10 mouse cellular contexts compared by ENCODE assay signal in genomic region chr11:102399107-102399506, GRCm38 (mm10). TPM values are rescaled to one million over a fixed set of nuclear protein-coding genes. Genes with fewer than 3 reads are reported as not detected.
DNase-seq lines count a peak whose midpoint lies in the region; ATAC-seq and TF ChIP-seq lines count a peak whose summit lies in the region.
"Had no signal": no experiment of that assay in that cellular context is flagged by ENCODE, and none has a peak within 500 bp of the region (broad histone marks: within the 10 kb centered on the region; RNA-seq: fewer than 3 reads in every experiment).

No protein-coding gene starts in this region.

- 16% methylated on average over 15 of the region's 15 CpGs for WGBS in forebrain, embryonic 10.5 days
- WGBS in forebrain, embryonic 16.5 days, result 24% methylated on average over 15 of the region's 15 CpGs
- 13% methylated on average over 15 of the region's 15 CpGs for WGBS in kidney, postnatal 0 days
- WGBS in embryonic facial prominence, embryonic 12.5 days, result 16% methylated on average over 15 of the region's 15 CpGs
- WGBS in limb, embryonic 12.5 days, result 11% methylated on average over 15 of the region's 15 CpGs

- TF ChIP-seq CTCF in kidney, postnatal 0 days (IDR thresholded peaks at IDR 0.05; ENCODE audit: low read depth), result no peak

- no peak overlapping the region for H3K9ac ChIP-seq in forebrain, embryonic 16.5 days (replicated peaks; ENCODE audit: low read depth, low read length)
- 0 out of 2 replicates have a peak overlapping the region, but pooled peaks have one; percentile 27 for H3K9ac ChIP-seq in kidney, postnatal 0 days (ENCODE audit: low read depth, low read length)
- H3K9ac ChIP-seq in embryonic facial prominence, embryonic 12.5 days, result no peak overlapping the region
- no peak overlapping the region for H3K9ac ChIP-seq in limb, embryonic 12.5 days (replicated peaks)
- H3K9ac ChIP-seq: midbrain, embryonic 15.5 days had no signal

- H3K4me2 ChIP-seq in forebrain, embryonic 16.5 days (ENCODE audit: low read length), result no peak overlapping the region
- peak overlapping the region; percentile 54 for H3K4me2 ChIP-seq in kidney, postnatal 0 days (ENCODE audit: low read length)
- H3K4me2 ChIP-seq in embryonic facial prominence, embryonic 12.5 days (replicated peaks), result peak overlapping the region; percentile 58
- H3K4me2 ChIP-seq in limb, embryonic 12.5 days, result peak overlapping the region; percentile 59
- H3K4me2 ChIP-seq: midbrain, embryonic 15.5 days had no signal

- H3K4me1 ChIP-seq in forebrain, embryonic 10.5 days, result peaks cover 54% of the 10 kb centered on the region
- peaks cover 42% of the 10 kb centered on the region for H3K4me1 ChIP-seq in forebrain, embryonic 16.5 days (replicated peaks; ENCODE audit: control insufficient read depth, insufficient read depth, low read length)
- peaks cover 10% of the 10 kb centered on the region for H3K4me1 ChIP-seq in kidney, postnatal 0 days (replicated peaks; ENCODE audit: insufficient read depth, low read length)
- peaks cover 28% of the 10 kb centered on the region; the same call in 1 of the 2 replicates for H3K4me1 ChIP-seq in embryonic facial prominence, embryonic 12.5 days
- peaks cover 21% of the 10 kb centered on the region for H3K4me1 ChIP-seq in limb, embryonic 12.5 days (replicated peaks)

- peaks cover 85% of the 10 kb centered on the region for H3K27me3 ChIP-seq in forebrain, embryonic 10.5 days (ENCODE audit: poor library complexity, severe bottlenecking)
- H3K27me3 ChIP-seq in forebrain, embryonic 16.5 days (replicated peaks; ENCODE audit: control insufficient read depth, insufficient read depth, low read length), result no peaks in the 10 kb centered on the region; the same call in 1 of the 2 replicates
- H3K27me3 ChIP-seq in kidney, postnatal 0 days (ENCODE audit: insufficient read depth, low read length), result peaks cover 11% of the 10 kb centered on the region; the same call in 1 of the 2 replicates
- peaks cover 73% of the 10 kb centered on the region for H3K27me3 ChIP-seq in embryonic facial prominence, embryonic 12.5 days
- peaks cover 84% of the 10 kb centered on the region for H3K27me3 ChIP-seq in limb, embryonic 12.5 days
- H3K27me3 ChIP-seq: midbrain, embryonic 15.5 days had no signal

- no peaks in the 10 kb centered on the region for H3K9me3 ChIP-seq in forebrain, embryonic 10.5 days
- H3K9me3 ChIP-seq in forebrain, embryonic 16.5 days (ENCODE audit: control insufficient read depth, low read length), result no peaks in the 10 kb centered on the region
- no peaks in the 10 kb centered on the region for H3K9me3 ChIP-seq in kidney, postnatal 0 days (replicated peaks; ENCODE audit: low read length)
- H3K9me3 ChIP-seq in embryonic facial prominence, embryonic 12.5 days, result no peaks in the 10 kb centered on the region
- no peaks in the 10 kb centered on the region for H3K9me3 ChIP-seq in limb, embryonic 12.5 days
- H3K9me3 ChIP-seq: midbrain, embryonic 15.5 days had no signal

- DNase-seq in forebrain, embryonic 10.5 days (ENCODE audit: extremely low spot score, low spot score), result no peak
- peak; percentile 15 for DNase-seq in kidney, postnatal 0 days (ENCODE audit: low spot score)
- no peak for DNase-seq in kidney, adult 18-20 months
- DNase-seq in ovary, postnatal 36 days (ENCODE audit: low spot score), result no peak
- no peak for DNase-seq in adrenal gland, postnatal 25 days
- DNase-seq: thymus, postnatal 14 days had no signal

- no peak for ATAC-seq in forebrain, embryonic 16.5 days
- no peak for ATAC-seq in kidney, postnatal 0 days (replicated peaks; ENCODE audit: low FRiP score, low read depth)
- ATAC-seq in embryonic facial prominence, embryonic 12.5 days (ENCODE audit: insufficient number of reproducible peaks, insufficient read depth, low FRiP score, low TSS enrichment), result no peak
- no peak for ATAC-seq in limb, embryonic 12.5 days (ENCODE audit: insufficient number of reproducible peaks, insufficient read depth, low FRiP score, low TSS enrichment, low read depth)
- ATAC-seq: midbrain, embryonic 15.5 days had no signal

- no peak overlapping the region for H3K27ac ChIP-seq in forebrain, embryonic 10.5 days
- H3K27ac ChIP-seq in forebrain, embryonic 16.5 days (ENCODE audit: low read length), result no peak overlapping the region
- no peak overlapping the region for H3K27ac ChIP-seq in kidney, postnatal 0 days
- no peak overlapping the region for H3K27ac ChIP-seq in embryonic facial prominence, embryonic 12.5 days
- H3K27ac ChIP-seq in limb, embryonic 12.5 days, result no peak overlapping the region
- H3K27ac ChIP-seq: midbrain, embryonic 15.5 days had no signal

- H3K4me3 ChIP-seq in forebrain, embryonic 10.5 days, result peak overlapping the region; percentile 39
- no peak overlapping the region for H3K4me3 ChIP-seq in forebrain, embryonic 16.5 days (replicated peaks; ENCODE audit: low read length)
- H3K4me3 ChIP-seq in kidney, postnatal 0 days (replicated peaks; ENCODE audit: low read depth, low read length), result 0 out of 2 replicates have a peak overlapping the region, but pooled peaks have one; percentile 27
- 0 out of 2 replicates have a peak overlapping the region, but pooled peaks have one; percentile 32 for H3K4me3 ChIP-seq in embryonic facial prominence, embryonic 12.5 days
- peak overlapping the region; percentile 38; the same call in 1 of the 2 replicates for H3K4me3 ChIP-seq in limb, embryonic 12.5 days (replicated peaks)
- H3K4me3 ChIP-seq: midbrain, embryonic 15.5 days had no signal

- H3K36me3 ChIP-seq in forebrain, embryonic 10.5 days (replicated peaks), result peaks cover 34% of the 10 kb centered on the region
- peaks cover 17% of the 10 kb centered on the region for H3K36me3 ChIP-seq in forebrain, embryonic 16.5 days (ENCODE audit: control insufficient read depth, insufficient read depth)
- peaks cover 20% of the 10 kb centered on the region for H3K36me3 ChIP-seq in kidney, postnatal 0 days (ENCODE audit: insufficient read depth, low read length)
- peaks cover 21% of the 10 kb centered on the region for H3K36me3 ChIP-seq in embryonic facial prominence, embryonic 12.5 days
- H3K36me3 ChIP-seq in limb, embryonic 12.5 days, result peaks cover 24% of the 10 kb centered on the region

RNA-seq across cellular contexts. Expression of gene Rundc3a, which starts 5.9 kb away (rescaled TPM):
- polyA plus RNA-seq in forebrain, embryonic 10.5 days (2016; fragmentation: Nextera tagmentation; extraction: Ambion mirVana), result 10.5 and 13.5 TPM in 2 replicates
- 129 and 156 TPM in 2 replicates for polyA plus RNA-seq in forebrain, embryonic 16.5 days (2015; fragmentation: Nextera tagmentation; extraction: Ambion mirVana)
- 7.0 and 9.2 TPM in 2 replicates for polyA plus RNA-seq in kidney, postnatal 0 days (2015; fragmentation: Nextera tagmentation; extraction: Ambion mirVana)
- 15.9 and 20.4 TPM in 2 replicates for polyA plus RNA-seq in embryonic facial prominence, embryonic 12.5 days (2016; fragmentation: Nextera tagmentation; extraction: Ambion mirVana)
- 1.7 and 2.3 TPM in 2 replicates for polyA plus RNA-seq in limb, embryonic 12.5 days (2016; fragmentation: Nextera tagmentation; extraction: Ambion mirVana)
- total RNA-seq in adrenal gland, postnatal 25 days (2021), result 24.4 and 39.7 TPM in 2 replicates

RNA-seq across cellular contexts. Expression of gene Slc25a39, which starts 8.6 kb away (rescaled TPM):
- polyA plus RNA-seq in forebrain, embryonic 10.5 days (2016; fragmentation: Nextera tagmentation; extraction: Ambion mirVana), result 255 and 262 TPM in 2 replicates
- 134 and 143 TPM in 2 replicates for polyA plus RNA-seq in forebrain, embryonic 16.5 days (2015; fragmentation: Nextera tagmentation; extraction: Ambion mirVana)
- polyA plus RNA-seq in kidney, postnatal 0 days (2015; fragmentation: Nextera tagmentation; extraction: Ambion mirVana), result 352 and 383 TPM in 2 replicates
- 188 and 189 TPM in 2 replicates for polyA plus RNA-seq in embryonic facial prominence, embryonic 12.5 days (2016; fragmentation: Nextera tagmentation; extraction: Ambion mirVana)
- polyA plus RNA-seq in limb, embryonic 12.5 days (2016; fragmentation: Nextera tagmentation; extraction: Ambion mirVana), result 164 and 174 TPM in 2 replicates
- total RNA-seq in adrenal gland, postnatal 25 days (2021), result 439 and 629 TPM in 2 replicates

RNA-seq across cellular contexts. Expression of gene Grn, which starts 31.0 kb away (rescaled TPM):
- 66.2 and 70.1 TPM in 2 replicates for polyA plus RNA-seq in forebrain, embryonic 10.5 days (2016; fragmentation: Nextera tagmentation; extraction: Ambion mirVana)
- polyA plus RNA-seq in forebrain, embryonic 16.5 days (2015; fragmentation: Nextera tagmentation; extraction: Ambion mirVana), result 68.0 and 72.8 TPM in 2 replicates
- 191 and 209 TPM in 2 replicates for polyA plus RNA-seq in kidney, postnatal 0 days (2015; fragmentation: Nextera tagmentation; extraction: Ambion mirVana)
- polyA plus RNA-seq in embryonic facial prominence, embryonic 12.5 days (2016; fragmentation: Nextera tagmentation; extraction: Ambion mirVana), result 116 and 126 TPM in 2 replicates
- 101 and 106 TPM in 2 replicates for polyA plus RNA-seq in limb, embryonic 12.5 days (2016; fragmentation: Nextera tagmentation; extraction: Ambion mirVana)
- total RNA-seq in adrenal gland, postnatal 25 days (2021), result 198 and 230 TPM in 2 replicates

RNA-seq across cellular contexts. Expression of gene Slc4a1, which starts 33.1 kb away (rescaled TPM):
- polyA plus RNA-seq in forebrain, embryonic 10.5 days (2016; fragmentation: Nextera tagmentation; extraction: Ambion mirVana), result 37.4 and 52.1 TPM in 2 replicates
- polyA plus RNA-seq in forebrain, embryonic 16.5 days (2015; fragmentation: Nextera tagmentation; extraction: Ambion mirVana), result 2.0 and 2.9 TPM in 2 replicates
- polyA plus RNA-seq in kidney, postnatal 0 days (2015; fragmentation: Nextera tagmentation; extraction: Ambion mirVana), result 7.4 and 8.0 TPM in 2 replicates
- polyA plus RNA-seq in embryonic facial prominence, embryonic 12.5 days (2016; fragmentation: Nextera tagmentation; extraction: Ambion mirVana), result 24.5 and 26.4 TPM in 2 replicates
- polyA plus RNA-seq in limb, embryonic 12.5 days (2016; fragmentation: Nextera tagmentation; extraction: Ambion mirVana), result 22.6 and 25.0 TPM in 2 replicates
- total RNA-seq in adrenal gland, postnatal 25 days (2021), result 1.0 and 1.8 TPM in 2 replicates

RNA-seq across cellular contexts. Expression of gene Fam171a2, which starts 48.4 kb away (rescaled TPM):
- polyA plus RNA-seq in forebrain, embryonic 10.5 days (2016; fragmentation: Nextera tagmentation; extraction: Ambion mirVana), result 2.2 and 2.8 TPM in 2 replicates
- 16.1 and 17.8 TPM in 2 replicates for polyA plus RNA-seq in forebrain, embryonic 16.5 days (2015; fragmentation: Nextera tagmentation; extraction: Ambion mirVana)
- polyA plus RNA-seq in kidney, postnatal 0 days (2015; fragmentation: Nextera tagmentation; extraction: Ambion mirVana), result 5.9 and 6.4 TPM in 2 replicates
- polyA plus RNA-seq in embryonic facial prominence, embryonic 12.5 days (2016; fragmentation: Nextera tagmentation; extraction: Ambion mirVana), result 13.5 and 15.3 TPM in 2 replicates
- polyA plus RNA-seq in limb, embryonic 12.5 days (2016; fragmentation: Nextera tagmentation; extraction: Ambion mirVana), result 9.7 and 10.7 TPM in 2 replicates
- total RNA-seq in adrenal gland, postnatal 25 days (2021), result 4.3 and 8.7 TPM in 2 replicates
